In the genomic region with DNA sequence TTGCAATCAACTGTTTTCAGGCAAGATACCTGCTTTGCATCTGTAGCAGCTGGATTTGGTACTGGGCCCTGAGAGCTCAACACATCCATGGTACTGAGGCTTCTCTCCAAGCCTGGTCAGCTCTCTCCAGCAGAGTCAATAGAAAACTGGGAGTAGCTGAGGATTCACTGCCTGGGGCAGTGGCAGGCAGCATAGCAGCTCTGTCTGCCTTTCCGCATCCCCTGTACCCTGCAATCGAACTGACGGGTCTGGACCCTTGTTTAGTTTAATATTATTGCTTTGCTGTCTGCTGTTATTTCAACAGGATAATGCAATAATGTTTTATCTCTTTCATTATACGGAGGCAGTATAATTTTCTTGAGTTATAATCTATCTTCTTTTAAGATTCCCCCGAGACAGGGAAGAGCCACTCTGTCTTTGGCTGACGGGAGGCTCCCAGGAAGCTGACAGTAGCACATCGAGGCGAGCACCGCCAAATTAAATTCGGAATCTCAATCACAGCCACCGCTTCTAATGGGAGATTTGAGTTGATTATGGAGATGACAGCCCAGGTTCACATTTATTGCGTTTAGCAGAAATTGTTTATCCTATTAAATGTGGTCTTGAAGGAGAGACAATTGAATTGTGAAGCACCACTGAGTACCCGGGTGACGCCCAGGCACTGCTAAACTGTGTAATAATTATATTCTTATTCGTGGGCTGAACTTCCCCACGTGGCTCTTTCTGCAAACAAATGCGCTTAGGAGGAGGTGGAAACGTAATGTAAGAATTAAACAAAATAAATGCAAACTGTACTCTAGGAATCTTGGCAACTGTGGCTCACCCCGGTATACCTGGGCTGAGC, we compare ENCODE assay signal across 41 mouse cellular contexts. TPM values are rescaled to one million over a fixed set of nuclear protein-coding genes. Genes with fewer than 3 reads are reported as not detected.
DNase-seq lines count a peak whose midpoint lies in the region; ATAC-seq and TF ChIP-seq lines count a peak whose summit lies in the region.
"Had no signal": no experiment of that assay in that cellular context is flagged by ENCODE, and none has a peak within 500 bp of the region (broad histone marks: within the 10 kb centered on the region; RNA-seq: fewer than 3 reads in every experiment).

No protein-coding gene starts in this region.

- H3K4me2 ChIP-seq in midbrain, embryonic 14.5 days (ENCODE audit: low read length), result no peak overlapping the region
- no peak overlapping the region for H3K4me2 ChIP-seq in hindbrain, postnatal 0 days (ENCODE audit: low read depth, low read length)
- H3K4me2 ChIP-seq in forebrain, postnatal 0 days (ENCODE audit: low read depth), result no peak overlapping the region
- H3K4me2 ChIP-seq in forebrain, embryonic 12.5 days, result no peak overlapping the region
- H3K4me2 ChIP-seq: embryonic facial prominence, embryonic 12.5 days; heart, embryonic 12.5 days; kidney, embryonic 15.5 days; limb, embryonic 13.5 days; liver, embryonic 13.5 days had no signal

- no peak overlapping the region for H3K4me3 ChIP-seq in midbrain, embryonic 14.5 days (replicated peaks; ENCODE audit: low read depth, low read length)
- H3K4me3 ChIP-seq in midbrain, embryonic 10.5 days, result no peak overlapping the region
- no peak overlapping the region for H3K4me3 ChIP-seq in hindbrain, postnatal 0 days (ENCODE audit: low read length)
- no peak overlapping the region for H3K4me3 ChIP-seq in forebrain, postnatal 0 days (ENCODE audit: low read depth, low read length)
- H3K4me3 ChIP-seq in forebrain, embryonic 12.5 days (replicated peaks), result no peak overlapping the region
- H3K4me3 ChIP-seq: embryonic facial prominence, embryonic 12.5 days; forebrain, embryonic 10.5 days; heart, adult 2 months; heart, embryonic 12.5 days; kidney, embryonic 15.5 days; layer of hippocampus, adult 2 months; left cerebral cortex, adult 2 months; limb, embryonic 13.5 days; liver, embryonic 13.5 days; megakaryocyte, embryonic 14.5 days had no signal

- no peak overlapping the region for H3K27ac ChIP-seq in midbrain, embryonic 14.5 days (replicated peaks; ENCODE audit: low read depth, low read length)
- H3K27ac ChIP-seq in midbrain, embryonic 10.5 days (replicated peaks), result no peak overlapping the region
- H3K27ac ChIP-seq in hindbrain, postnatal 0 days, result no peak overlapping the region
- no peak overlapping the region for H3K27ac ChIP-seq in forebrain, postnatal 0 days (ENCODE audit: low read depth, low read length)
- H3K27ac ChIP-seq in forebrain, embryonic 12.5 days, result no peak overlapping the region
- H3K27ac ChIP-seq: embryonic facial prominence, embryonic 12.5 days; forebrain, embryonic 10.5 days; heart, adult 2 months; kidney, embryonic 15.5 days; layer of hippocampus, adult 2 months; left cerebral cortex, adult 2 months; limb, embryonic 13.5 days; liver, embryonic 13.5 days had no signal

- H3K9me3 ChIP-seq in midbrain, embryonic 14.5 days (ENCODE audit: control insufficient read depth, low read length), result no peaks in the 10 kb centered on the region
- H3K9me3 ChIP-seq in midbrain, embryonic 10.5 days (replicated peaks), result no peaks in the 10 kb centered on the region
- no peaks in the 10 kb centered on the region for H3K9me3 ChIP-seq in hindbrain, postnatal 0 days (ENCODE audit: low read length)
- H3K9me3 ChIP-seq in forebrain, postnatal 0 days (ENCODE audit: low read length), result no peaks in the 10 kb centered on the region
- no peaks in the 10 kb centered on the region for H3K9me3 ChIP-seq in forebrain, embryonic 12.5 days
- H3K9me3 ChIP-seq: embryonic facial prominence, embryonic 12.5 days; forebrain, embryonic 10.5 days; heart, embryonic 12.5 days; kidney, embryonic 15.5 days; limb, embryonic 13.5 days; liver, embryonic 13.5 days had no signal

- no peaks in the 10 kb centered on the region for H3K36me3 ChIP-seq in midbrain, embryonic 14.5 days (ENCODE audit: control insufficient read depth, insufficient read depth, low read length)
- H3K36me3 ChIP-seq in midbrain, embryonic 10.5 days, result no peaks in the 10 kb centered on the region
- no peaks in the 10 kb centered on the region for H3K36me3 ChIP-seq in hindbrain, postnatal 0 days (ENCODE audit: insufficient read depth, low read length)
- no peaks in the 10 kb centered on the region for H3K36me3 ChIP-seq in forebrain, postnatal 0 days (ENCODE audit: insufficient read depth)
- H3K36me3 ChIP-seq in forebrain, embryonic 12.5 days (replicated peaks), result no peaks in the 10 kb centered on the region
- H3K36me3 ChIP-seq: embryonic facial prominence, embryonic 12.5 days; forebrain, embryonic 10.5 days; heart, embryonic 12.5 days; kidney, embryonic 15.5 days; limb, embryonic 13.5 days; liver, embryonic 13.5 days had no signal

- no peak for TF ChIP-seq CTCF in brain, embryonic 14.5 days (IDR thresholded peaks at IDR 0.05; ENCODE audit: borderline replicate concordance, extremely low read depth, insufficient read depth, insufficient read length)
- TF ChIP-seq CTCF in hindbrain, postnatal 0 days (IDR thresholded peaks at IDR 0.05; ENCODE audit: low read depth), result no peak
- no peak for TF ChIP-seq CTCF in forebrain, postnatal 0 days (IDR thresholded peaks at IDR 0.05; ENCODE audit: low read depth)

- peak; percentile 36 for DNase-seq in midbrain, embryonic 14.5 days
- no peak for DNase-seq in midbrain, embryonic 10.5 days (ENCODE audit: low spot score)
- peak; percentile 25 for DNase-seq in brain, embryonic 14.5 days (ENCODE audit: low read depth)
- DNase-seq in hindbrain, postnatal 0 days (ENCODE audit: low spot score), result peak; percentile 9
- no peak for DNase-seq in forebrain, postnatal 0 days
- no peak for DNase-seq in left cerebral cortex, postnatal 4 days
- DNase-seq: adrenal gland, postnatal 25 days; cerebellum, adult 8-10 months; cerebellum, postnatal 36 days; embryo, embryonic 11 days; heart, adult 2 months; heart, postnatal 4 days; kidney, adult 18-20 months; kidney, postnatal 25 days; liver, embryonic 13.5 days; lung, adult 18-20 months; lung, postnatal 4 days; thymus, postnatal 4 days had no signal

- 63% methylated on average over 19 of the region's 19 CpGs for WGBS in midbrain, embryonic 14.5 days
- WGBS in midbrain, embryonic 10.5 days, result 89% methylated on average over 19 of the region's 19 CpGs
- WGBS in hindbrain, postnatal 0 days, result 67% methylated on average over 19 of the region's 19 CpGs
- WGBS in forebrain, postnatal 0 days, result 67% methylated on average over 19 of the region's 19 CpGs
- WGBS in forebrain, embryonic 12.5 days, result 78% methylated on average over 19 of the region's 19 CpGs

- H3K4me1 ChIP-seq in midbrain, embryonic 14.5 days (ENCODE audit: control insufficient read depth, insufficient read depth, low read length), result no peaks in the 10 kb centered on the region
- peaks cover 15% of the 10 kb centered on the region for H3K4me1 ChIP-seq in midbrain, embryonic 10.5 days
- no peaks in the 10 kb centered on the region for H3K4me1 ChIP-seq in hindbrain, postnatal 0 days (ENCODE audit: insufficient read depth, low read length)
- no peaks in the 10 kb centered on the region for H3K4me1 ChIP-seq in forebrain, postnatal 0 days (ENCODE audit: insufficient read depth)
- 0 out of 2 replicates have a peak, but pooled peaks cover under 1% of the 10 kb centered on the region for H3K4me1 ChIP-seq in forebrain, embryonic 12.5 days
- H3K4me1 ChIP-seq: embryonic facial prominence, embryonic 12.5 days; heart, embryonic 12.5 days; kidney, embryonic 15.5 days; limb, embryonic 13.5 days; liver, embryonic 13.5 days; megakaryocyte, embryonic 14.5 days had no signal

- intact Hi-C loops in left cerebral cortex, postnatal 4 days (cut with DNase I), result no loop called here

- no peak for TF ChIP-seq POLR2A in brain, embryonic 14.5 days (IDR thresholded peaks at IDR 0.05; ENCODE audit: borderline replicate concordance, extremely low read depth, insufficient read depth, insufficient read length, poor library complexity, severe bottlenecking)

- no peak overlapping the region for H3K9ac ChIP-seq in midbrain, embryonic 14.5 days (replicated peaks; ENCODE audit: low read length)
- no peak overlapping the region for H3K9ac ChIP-seq in hindbrain, postnatal 0 days (replicated peaks; ENCODE audit: low read length)
- no peak overlapping the region for H3K9ac ChIP-seq in forebrain, postnatal 0 days
- H3K9ac ChIP-seq in forebrain, embryonic 12.5 days, result no peak overlapping the region
- H3K9ac ChIP-seq: embryonic facial prominence, embryonic 12.5 days; heart, embryonic 12.5 days; kidney, embryonic 15.5 days; limb, embryonic 13.5 days; liver, embryonic 13.5 days had no signal

- no peak for ATAC-seq in midbrain, embryonic 14.5 days (ENCODE audit: low FRiP score, low TSS enrichment)
- ATAC-seq in hindbrain, postnatal 0 days, result no peak
- no peak for ATAC-seq in forebrain, postnatal 0 days
- ATAC-seq in forebrain, embryonic 12.5 days (ENCODE audit: low FRiP score), result no peak
- ATAC-seq: CD4-positive, CD25-positive, alpha-beta regulatory T cell, adult 4 months; forebrain, embryonic 16.5 days; lung, postnatal 0 days; midbrain, embryonic 16.5 days had no signal

- H3K27me3 ChIP-seq in midbrain, embryonic 14.5 days (ENCODE audit: control insufficient read depth, insufficient read depth, low read length), result no peaks in the 10 kb centered on the region
- H3K27me3 ChIP-seq in midbrain, embryonic 10.5 days (ENCODE audit: low read depth, poor library complexity, severe bottlenecking), result no peaks in the 10 kb centered on the region
- no peaks in the 10 kb centered on the region for H3K27me3 ChIP-seq in hindbrain, postnatal 0 days (ENCODE audit: insufficient read depth, low read length)
- H3K27me3 ChIP-seq in forebrain, postnatal 0 days (ENCODE audit: insufficient read depth, low read length), result no peaks in the 10 kb centered on the region
- no peaks in the 10 kb centered on the region for H3K27me3 ChIP-seq in forebrain, embryonic 12.5 days
- H3K27me3 ChIP-seq: embryonic facial prominence, embryonic 12.5 days; kidney, embryonic 15.5 days; limb, embryonic 13.5 days; liver, embryonic 13.5 days; megakaryocyte, embryonic 14.5 days had no signal

RNA-seq across cellular contexts. Expression of gene C8b, which starts 39.5 kb away (rescaled TPM):
- polyA plus RNA-seq in midbrain, embryonic 14.5 days (2014; fragmentation: Nextera tagmentation; extraction: Ambion mirVana), result 0.22 TPM in 1 of 2 replicates, not detected in the other
- polyA plus RNA-seq in midbrain, embryonic 10.5 days (2016; fragmentation: Nextera tagmentation; extraction: Ambion mirVana), result 0.12 TPM in 1 of 2 replicates, not detected in the other
- polyA plus RNA-seq in brain, embryonic 14.5 days (2012; rRNA removed), result 0.19 TPM in 2 replicates
- total RNA-seq in hindbrain, postnatal 0 days (2014; rRNA removed), result 0.18 and 0.26 TPM in 2 replicates
- polyA plus RNA-seq in hindbrain, postnatal 0 days (2015; fragmentation: Nextera tagmentation; extraction: Ambion mirVana), result 0.08 TPM in 2 replicates
- total RNA-seq in forebrain, postnatal 0 days (2014; rRNA removed), result 0.15 and 0.86 TPM in 2 replicates
- 0.16 and 0.18 TPM in 2 replicates for polyA plus RNA-seq in forebrain, postnatal 0 days (2015; fragmentation: Nextera tagmentation; extraction: Ambion mirVana)
- total RNA-seq in left cerebral cortex, postnatal 4 days (2021), result under 1 TPM; 0.38 to 0.44 TPM
- polyA plus RNA-seq in forebrain, embryonic 12.5 days (2016; fragmentation: Nextera tagmentation; extraction: Ambion mirVana), result 0.09 TPM in 1 of 2 replicates, not detected in the other
- total RNA-seq: adrenal gland, adult 18-20 months; gastrocnemius, adult 8-10 months; heart, adult 2 months; heart, postnatal 4 days had no signal
- polyA plus RNA-seq: CD4-positive, CD25-positive, alpha-beta regulatory T cell, adult 4 months; forebrain, embryonic 10.5 days; heart, adult 2 months; heart, embryonic 12.5 days; heart, postnatal 0 days; intestine, embryonic 14.5 days; limb, embryonic 13.5 days; lung, postnatal 0 days; midbrain, embryonic 16.5 days; stomach, embryonic 14.5 days had no signal

RNA-seq across cellular contexts. Expression of gene Gm17662, which starts 51.5 kb away (rescaled TPM):
- polyA plus RNA-seq in midbrain, embryonic 14.5 days (2014; fragmentation: Nextera tagmentation; extraction: Ambion mirVana), result not detected in 2 replicates
- not detected in 2 replicates for polyA plus RNA-seq in midbrain, embryonic 10.5 days (2016; fragmentation: Nextera tagmentation; extraction: Ambion mirVana)
- polyA plus RNA-seq in brain, embryonic 14.5 days (2012; rRNA removed), result not detected in 2 replicates
- not detected in 2 replicates for total RNA-seq in hindbrain, postnatal 0 days (2014; rRNA removed)
- polyA plus RNA-seq in hindbrain, postnatal 0 days (2015; fragmentation: Nextera tagmentation; extraction: Ambion mirVana), result not detected in 2 replicates
- total RNA-seq in forebrain, postnatal 0 days (2014; rRNA removed), result not detected in 2 replicates
- polyA plus RNA-seq in forebrain, postnatal 0 days (2015; fragmentation: Nextera tagmentation; extraction: Ambion mirVana), result not detected in 2 replicates
- not detected for total RNA-seq in left cerebral cortex, postnatal 4 days (2021)
- polyA plus RNA-seq in forebrain, embryonic 12.5 days (2016; fragmentation: Nextera tagmentation; extraction: Ambion mirVana), result not detected in 2 replicates
- total RNA-seq: adrenal gland, adult 18-20 months; adrenal gland, postnatal 25 days; gastrocnemius, adult 8-10 months; gastrocnemius, postnatal 4 days; heart, adult 2 months; heart, postnatal 4 days; layer of hippocampus, adult 2 months; layer of hippocampus, postnatal 14 days; left cerebral cortex, adult 2 months; left cerebral cortex, postnatal 25 days had no signal
- polyA plus RNA-seq: CD4-positive, CD25-positive, alpha-beta regulatory T cell, adult 4 months; embryonic facial prominence, embryonic 12.5 days; forebrain, embryonic 10.5 days; forebrain, embryonic 16.5 days; heart, adult 2 months; heart, embryonic 12.5 days; heart, postnatal 0 days; intestine, embryonic 14.5 days; kidney, embryonic 15.5 days; limb, embryonic 13.5 days; liver, embryonic 13.5 days; lung, postnatal 0 days; midbrain, embryonic 16.5 days; stomach, embryonic 14.5 days; testis, adult 2 months; thymus, postnatal 0 days had no signal

Comparison
In these comparisons a context has a peak if more than half of its experiments do, and no peak if none do; other contexts are left out.
1. DNase-seq: peak in midbrain, embryonic 14.5 days (single experiment), brain, embryonic 14.5 days (single experiment) and hindbrain, postnatal 0 days (single experiment); none in midbrain, embryonic 10.5 days (single experiment), forebrain, postnatal 0 days (single experiment) and left cerebral cortex, postnatal 4 days (single experiment).